Mouse (Mus musculus) embryonic facial prominence, embryonic 14.5 days (tissue): ENCODE data around the gene Fggy. TPM values are rescaled to one million over a fixed set of nuclear protein-coding genes. Genes with fewer than 3 reads are reported as not detected.

Experiments used
- ATAC-seq: fragments of 200-750 bp; cut with Nextera tagmentation; 2 replicates; pipeline ENCODE4 v1.8.0; 2017; ENCODE audit warnings: low read depth, moderate number of reproducible peaks, moderate TSS enrichment
- DNase-seq: peaks from one replicate; pipeline ENCODE4 v3.0.0-alpha.2; 2015; ENCODE audit warnings: low spot score
- H3K27ac ChIP-seq: fragments of 300-500 bp; sonication (generic); replicated peaks from 2 replicates; pipeline ENCODE4 v1.5.1; 2014; ENCODE audit warnings: low read depth, mild to moderate bottlenecking, low read length, moderate library complexity
- H3K27me3 ChIP-seq: fragments of 300-500 bp; sonication (generic); replicated peaks from 2 replicates; pipeline ENCODE4 v1.6.1; 2014; ENCODE audit warnings: low read length; ENCODE audit not compliant: control insufficient read depth, insufficient read depth
- H3K36me3 ChIP-seq: fragments of 300-500 bp; sonication (generic); 2 replicates; pipeline ENCODE4 v1.6.1; 2014; ENCODE audit warnings: low read length, mixed read lengths; ENCODE audit not compliant: control insufficient read depth, insufficient read depth
- H3K4me1 ChIP-seq: fragments of 300-500 bp; sonication (generic); 2 replicates; pipeline ENCODE4 v1.6.1; 2014; ENCODE audit warnings: antibody characterized with exemption, low read length; ENCODE audit not compliant: control insufficient read depth, insufficient read depth
- H3K4me2 ChIP-seq: fragments of 300-500 bp; sonication (generic); 2 replicates; pipeline ENCODE4 v1.6.1; 2014; ENCODE audit warnings: low read depth, mild to moderate bottlenecking, low read length, moderate library complexity, mixed read lengths
- H3K4me3 ChIP-seq: fragments of 300-500 bp; sonication (generic); 2 replicates; pipeline ENCODE4 v1.5.1; 2014; ENCODE audit warnings: low read depth, mild to moderate bottlenecking, low read length
- H3K9ac ChIP-seq: fragments of 300-500 bp; sonication (generic); 2 replicates; pipeline ENCODE4 v1.6.1; 2014; ENCODE audit warnings: low read depth, mild to moderate bottlenecking, low read length, moderate library complexity, mixed read lengths
- H3K9me3 ChIP-seq: fragments of 300-500 bp; sonication (generic); 2 replicates; pipeline ENCODE4 v1.6.1; 2016; ENCODE audit warnings: low read length; ENCODE audit not compliant: control insufficient read depth
- WGBS: fragments of 180-500 bp; shearing (Covaris S2); extraction: QIAGEN DNeasy Blood & Tissue Kit; methylation state at CpG from one replicate; pipeline ENCODE4 v1.1.7; 2014; 5-methylcytosine and 5-hydroxymethylcytosine counted together
- polyA plus RNA-seq: library from polyadenylated mRNA; unstranded; fragments of >200 nt; fragmentation: Nextera tagmentation; extraction: Ambion mirVana; gene quantifications from 2 replicates; pipeline ENCODE4 v1.2.1, GENCODE M21; 2014

The Fggy gene
- polyA plus RNA-seq, 1 experiment from 2014 or later, result 8.8 TPM

DNA sequence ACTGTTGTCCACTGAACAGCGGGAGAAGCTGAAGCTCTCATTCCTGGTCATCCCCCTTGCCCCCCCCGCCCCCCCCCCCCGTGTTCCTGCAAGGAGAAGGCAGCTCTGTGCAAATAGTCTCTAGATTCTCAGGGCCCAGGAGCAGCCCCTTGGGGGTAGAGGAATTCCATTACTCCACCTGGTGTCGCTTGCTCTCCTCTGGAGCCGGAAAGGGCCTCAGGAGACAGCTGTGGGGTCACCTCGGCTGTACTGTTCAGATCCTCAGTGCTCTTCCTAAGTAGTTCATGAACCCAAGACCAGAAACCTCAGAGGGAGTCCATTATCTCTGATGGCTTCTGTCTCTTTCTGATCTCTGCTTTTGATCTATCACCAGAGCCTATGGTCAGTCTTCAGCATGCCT, 341.4 kb downstream of the Fggy start:
- Histone ChIP-seq H3K27me3 (no peaks in the 10 kb centered on the region), H3K27ac (no peak overlapping the region), H3K9ac (no peak overlapping the region), H3K4me3 (no peak overlapping the region), H3K36me3 (no peaks in the 10 kb centered on the region), H3K9me3 (no peaks in the 10 kb centered on the region), H3K4me1 (peaks cover 54% of the 10 kb centered on the region), H3K4me2 (no peak overlapping the region)
- WGBS, result 15% methylated on average over 4 of the region's 6 CpGs
- DNase-seq (no peak), ATAC-seq (no peak)

DNA sequence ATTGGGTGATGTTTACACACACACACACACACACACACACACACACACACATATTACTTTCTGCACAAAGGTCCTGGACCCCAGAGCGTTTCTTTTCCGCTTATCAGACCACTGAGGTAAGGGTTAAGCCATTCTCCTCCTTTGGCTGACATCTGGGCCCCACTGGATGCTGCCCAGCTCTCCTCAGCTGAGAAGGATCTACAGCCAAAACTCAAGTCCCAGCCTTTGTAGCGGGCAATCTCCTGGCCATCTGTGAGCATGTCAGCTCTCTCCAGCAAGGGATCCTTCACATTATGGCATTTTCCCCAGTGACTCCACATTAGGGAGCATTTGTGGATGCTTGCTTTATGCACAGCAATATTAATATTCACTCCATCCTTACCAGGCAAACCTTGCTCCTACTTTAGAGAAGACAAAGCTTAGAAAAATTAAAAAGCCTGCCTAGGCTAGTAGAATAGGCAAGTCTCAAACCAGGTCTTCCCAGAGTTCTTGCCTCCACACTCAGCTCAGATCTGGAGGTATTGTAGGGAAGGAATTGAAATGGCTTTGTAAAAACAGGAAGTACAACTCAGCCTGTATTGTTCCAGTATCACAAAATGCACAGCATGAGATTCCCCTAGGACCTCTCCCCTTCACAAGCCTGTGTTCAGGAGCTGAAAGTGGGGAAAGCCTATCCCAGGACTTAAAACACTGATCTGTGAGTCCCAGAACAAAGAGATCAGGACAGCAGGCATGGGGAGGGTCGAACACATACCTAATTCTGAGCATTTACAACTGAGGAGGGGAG, 342.8 kb downstream of the Fggy start:
- Histone ChIP-seq H3K4me1 (peaks cover 54% of the 10 kb centered on the region), H3K9ac (no peak overlapping the region), H3K27ac (peak overlapping the region; percentile 56; the same call in 1 of the 2 replicates), H3K4me3 (no peak overlapping the region), H3K27me3 (no peaks in the 10 kb centered on the region), H3K4me2 (no peak overlapping the region), H3K36me3 (no peaks in the 10 kb centered on the region), H3K9me3 (no peaks in the 10 kb centered on the region)
- 41% methylated on average over 4 of the region's 4 CpGs for WGBS
- ATAC-seq (no peak; the same call in 1 of the 2 replicates), DNase-seq (peak; percentile 47)

DNA sequence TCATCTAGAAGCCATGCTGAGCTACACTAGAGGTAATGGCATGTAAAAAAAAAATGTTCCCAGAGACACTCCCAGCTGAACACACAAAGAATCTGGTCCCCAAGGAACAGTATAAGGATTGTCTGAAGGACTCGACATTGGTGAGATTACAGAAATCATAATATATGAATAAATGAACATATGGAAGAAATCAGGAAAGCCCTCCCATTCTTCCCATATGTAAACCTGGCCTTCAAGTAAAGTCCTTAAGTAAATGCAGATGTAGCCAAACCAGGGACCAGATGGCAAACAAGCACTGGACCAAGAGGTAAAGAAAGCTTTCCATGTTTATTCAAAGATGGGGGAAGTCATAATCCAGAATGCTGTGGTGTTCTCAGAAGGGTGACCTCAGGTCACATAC, 343.5 kb downstream of the Fggy start:
- Histone ChIP-seq H3K4me2 (0 out of 2 replicates have a peak overlapping the region, but pooled peaks have one; percentile 3), H3K9me3 (no peaks in the 10 kb centered on the region), H3K9ac (no peak overlapping the region), H3K4me3 (no peak overlapping the region), H3K27ac (no peak overlapping the region), H3K27me3 (no peaks in the 10 kb centered on the region), H3K4me1 (peaks cover 53% of the 10 kb centered on the region), H3K36me3 (no peaks in the 10 kb centered on the region)
- DNase-seq (peak; percentile 71), ATAC-seq (peak; percentile 35; the same call in 1 of the 2 replicates)
- 18% methylated on average over 1 of the region's 1 CpGs for WGBS

DNA sequence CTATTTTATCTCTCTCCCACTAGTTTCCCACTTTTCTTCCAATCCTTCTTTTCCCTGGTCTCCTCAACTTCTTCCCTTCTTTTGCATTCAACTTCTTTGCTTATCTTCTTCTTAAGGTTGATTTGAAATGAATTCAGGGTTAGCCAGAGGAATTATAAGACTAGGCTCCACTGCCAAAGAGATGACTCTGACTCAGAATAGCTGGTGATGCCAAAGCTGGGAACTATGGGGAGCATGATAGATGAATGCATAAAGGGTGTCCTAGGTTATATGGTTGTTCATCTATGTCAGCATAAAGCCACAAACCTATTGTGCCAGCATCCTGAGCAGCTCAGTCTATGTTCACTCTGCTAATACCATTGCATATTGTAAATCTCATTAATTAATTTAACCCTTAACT, 348.8 kb downstream of the Fggy start:
- Histone ChIP-seq H3K27ac (no peak overlapping the region), H3K27me3 (no peaks in the 10 kb centered on the region), H3K36me3 (no peaks in the 10 kb centered on the region), H3K4me1 (peaks cover 4% of the 10 kb centered on the region), H3K4me3 (no peak overlapping the region), H3K9me3 (no peaks in the 10 kb centered on the region), H3K9ac (no peak overlapping the region), H3K4me2 (no peak overlapping the region)
- ATAC-seq, result no peak
- DNase-seq, result no peak

DNA sequence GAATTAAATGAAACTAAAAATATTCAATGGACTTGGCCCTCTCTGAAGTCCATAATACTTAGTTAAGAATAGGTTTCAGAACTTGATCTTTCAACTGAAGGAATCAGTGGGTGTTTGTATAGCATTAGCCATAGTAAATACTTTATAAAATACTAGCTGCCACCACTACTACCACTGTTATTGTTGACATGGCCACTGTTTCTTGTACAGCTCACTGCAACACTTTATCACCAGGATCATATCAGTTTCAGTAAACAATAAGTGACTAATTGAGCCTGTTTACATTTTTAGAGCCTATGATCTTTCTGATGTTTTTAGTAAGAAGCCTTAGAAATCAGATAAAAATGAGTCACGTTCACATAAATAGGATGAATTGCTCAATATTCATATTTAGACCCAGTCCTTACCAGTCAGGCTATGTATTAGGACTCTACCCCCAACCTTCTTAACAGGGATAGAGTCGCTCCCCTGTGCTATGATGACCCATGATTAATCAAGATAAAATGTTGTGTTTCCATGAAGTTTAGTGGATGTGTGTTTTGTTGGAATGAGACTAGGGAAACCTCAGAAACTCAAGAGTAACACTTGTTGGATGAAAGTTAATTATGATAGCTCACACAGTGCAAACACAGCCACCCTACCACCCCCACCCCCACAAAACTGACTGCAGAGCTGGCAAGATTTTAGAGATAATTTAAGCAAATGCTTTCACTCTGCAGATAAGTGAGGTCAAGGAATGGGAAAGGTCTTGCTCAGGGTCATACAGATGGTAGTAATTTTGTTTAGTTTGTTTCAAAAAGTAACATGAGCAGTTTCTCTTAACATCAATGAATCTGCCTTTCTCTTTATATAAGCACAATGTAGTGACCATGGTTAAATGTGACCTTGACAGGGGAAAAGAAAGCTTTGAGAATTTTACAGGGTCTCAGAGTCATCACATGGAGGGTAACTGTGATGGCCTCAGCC, 352.7 kb downstream of the Fggy start:
- Histone ChIP-seq H3K4me3 (no peak overlapping the region), H3K27me3 (no peaks in the 10 kb centered on the region), H3K36me3 (no peaks in the 10 kb centered on the region), H3K4me2 (no peak overlapping the region), H3K9me3 (no peaks in the 10 kb centered on the region), H3K4me1 (no peaks in the 10 kb centered on the region), H3K9ac (no peak overlapping the region), H3K27ac (no peak overlapping the region)
- ATAC-seq (no peak), DNase-seq (no peak)
- WGBS, result 53% methylated on average over 2 of the region's 2 CpGs

DNA sequence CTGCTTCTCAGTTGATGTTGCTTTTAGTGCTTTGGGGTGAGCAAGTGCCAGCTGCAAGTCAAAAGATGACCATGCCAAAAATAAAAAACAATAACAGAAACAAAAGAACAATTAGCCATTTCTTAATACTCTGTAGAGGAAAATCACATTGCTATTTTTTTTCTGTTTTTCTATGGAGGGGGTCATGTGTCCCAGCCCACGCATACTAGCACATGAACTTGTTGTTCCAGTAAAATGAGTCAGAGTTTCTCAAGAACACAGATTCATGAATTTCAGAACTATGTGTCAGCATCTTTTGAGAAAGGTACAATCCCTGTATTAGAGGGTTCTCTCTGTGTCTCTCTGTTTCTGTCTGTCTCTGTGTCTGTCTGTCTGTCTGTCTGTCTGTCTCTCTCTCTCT, 355.7 kb downstream of the Fggy start:
- Histone ChIP-seq H3K4me2 (no peak overlapping the region), H3K27ac (no peak overlapping the region), H3K4me1 (peaks cover 16% of the 10 kb centered on the region), H3K27me3 (no peaks in the 10 kb centered on the region), H3K9ac (no peak overlapping the region), H3K9me3 (no peaks in the 10 kb centered on the region), H3K36me3 (no peaks in the 10 kb centered on the region), H3K4me3 (no peak overlapping the region)
- DNase-seq, result no peak
- no peak for ATAC-seq
- 92% methylated on average over 1 of the region's 1 CpGs for WGBS

DNA sequence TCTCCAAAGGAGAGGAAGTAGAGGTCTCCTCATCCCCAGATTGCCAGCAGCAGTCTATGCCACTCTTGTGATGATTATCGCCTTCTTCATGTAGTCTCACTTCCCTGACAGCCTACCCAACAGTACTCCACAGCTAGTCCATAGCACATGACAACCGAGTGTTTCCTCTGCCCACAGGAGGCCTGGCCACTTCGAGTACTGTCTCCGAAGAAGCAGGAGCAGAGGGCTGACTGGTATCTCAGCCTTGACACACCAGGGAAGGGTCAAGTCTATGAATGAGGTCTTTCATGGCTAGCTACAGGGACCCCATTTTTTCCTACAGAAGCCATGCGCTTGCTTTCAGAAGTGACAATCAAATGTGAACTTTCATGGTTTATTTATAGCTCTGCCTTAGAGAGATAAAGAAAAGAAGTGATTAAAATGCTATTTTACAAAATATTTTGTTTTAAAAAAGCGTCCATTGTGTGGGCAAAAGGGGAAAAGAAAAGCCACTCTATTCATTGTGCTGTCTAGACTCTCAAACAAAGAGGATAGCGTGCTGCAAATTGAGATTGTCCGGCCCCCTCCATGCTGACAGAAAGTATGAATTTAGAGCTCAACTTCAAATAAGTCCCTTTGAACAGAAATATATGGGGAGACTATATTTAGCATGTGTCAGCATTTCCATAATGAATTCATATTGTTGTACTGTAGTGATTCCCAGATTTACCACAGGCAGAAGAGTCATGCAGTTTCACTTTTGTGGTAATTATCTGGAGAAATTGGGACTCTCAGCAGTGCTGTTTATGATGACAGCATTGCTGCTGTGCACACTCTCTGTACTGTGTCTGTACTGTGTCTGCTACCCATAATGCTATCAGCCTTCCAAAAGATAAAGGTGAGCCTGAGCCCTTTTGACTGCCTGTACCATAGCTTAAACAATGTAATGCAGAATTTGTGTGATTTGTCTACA, 358.6 kb downstream of the Fggy start:
- Histone ChIP-seq H3K27me3 (no peaks in the 10 kb centered on the region), H3K9me3 (no peaks in the 10 kb centered on the region), H3K4me1 (peaks cover 27% of the 10 kb centered on the region), H3K27ac (no peak overlapping the region), H3K4me3 (no peak overlapping the region), H3K9ac (no peak overlapping the region), H3K4me2 (no peak overlapping the region), H3K36me3 (no peaks in the 10 kb centered on the region)
- ATAC-seq (no peak; the same call in 1 of the 2 replicates), DNase-seq (no peak)
- 53% methylated on average over 8 of the region's 8 CpGs for WGBS

DNA sequence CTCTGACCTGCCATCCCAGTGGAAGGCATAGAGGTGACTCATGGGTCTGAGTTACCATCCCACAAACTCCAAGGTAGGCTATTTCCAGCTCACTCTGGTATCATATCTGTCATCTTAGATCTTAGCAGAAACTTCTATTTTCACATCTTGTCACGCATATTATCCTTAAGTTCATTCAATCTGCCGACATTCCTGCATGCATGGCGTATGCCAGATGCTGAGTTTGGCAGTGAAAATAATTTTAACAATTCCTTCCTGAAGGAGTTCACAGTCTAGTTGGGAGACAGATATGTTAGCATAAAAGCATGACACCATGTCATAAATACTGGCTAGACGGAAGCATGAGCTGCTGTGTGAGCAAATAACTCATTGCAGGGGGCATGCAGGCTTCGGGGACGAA, 360.4 kb downstream of the Fggy start:
- no peak overlapping the region for H3K27ac ChIP-seq
- WGBS, result 42% methylated on average over 6 of the region's 6 CpGs
- no peak overlapping the region for H3K4me3 ChIP-seq
- H3K9me3 ChIP-seq, result no peaks in the 10 kb centered on the region
- H3K4me1 ChIP-seq, result peaks cover 27% of the 10 kb centered on the region
- H3K9ac ChIP-seq, result no peak overlapping the region
- H3K4me2 ChIP-seq, result no peak overlapping the region
- DNase-seq, result peak; percentile 63
- no peaks in the 10 kb centered on the region for H3K36me3 ChIP-seq
- H3K27me3 ChIP-seq, result no peaks in the 10 kb centered on the region
- ATAC-seq, result peak; percentile 28; the same call in 1 of the 2 replicates
